Mouse (Mus musculus): ENCODE measurements around the gene Aadacl2. TPM values are rescaled to one million over a fixed set of nuclear protein-coding genes. Genes with fewer than 3 reads are reported as not detected.

Gene Aadacl2
- not detected in 2 replicates for polyA plus RNA-seq (2012; rRNA removed)

- DNase-seq (ENCODE audit: low spot score): no peak
Measured at GRCm38 (mm10) chr3:60006443-60006842, at the start of gene Aadacl2. Gene Aadacl2 (plus strand): TSS chr3:60006743.

GRCm38 (mm10) chr3:59970891-59971290 is 35.7 kb upstream of the Aadacl2 start:
- DNase-seq (ENCODE audit: low spot score): no peak

- DNase-seq (ENCODE audit: low spot score): no peak
Measured at GRCm38 (mm10) chr3:59974591-59974990, 32.0 kb upstream of the Aadacl2 start.

GRCm38 (mm10) chr3:60003622-60004021 is 2.9 kb upstream of the Aadacl2 start:
- DNase-seq (ENCODE audit: low spot score): no peak

- DNase-seq (ENCODE audit: low spot score): no peak
Measured at GRCm38 (mm10) chr3:60025417-60025816, 18.9 kb downstream of the Aadacl2 start, which contains the start of gene Aadac. Gene Aadac (plus strand): TSS chr3:60025717.

- no peak for DNase-seq (ENCODE audit: low spot score)
Measured at GRCm38 (mm10) chr3:60031511-60031910, 25.0 kb downstream of the Aadacl2 start.

- DNase-seq (ENCODE audit: low spot score): no peak
Measured at GRCm38 (mm10) chr3:60046221-60046913, 39.8 kb downstream of the Aadacl2 start.

- no peak for DNase-seq (ENCODE audit: low spot score)
Measured at GRCm38 (mm10) chr3:60053231-60053927, 46.8 kb downstream of the Aadacl2 start.

- DNase-seq (ENCODE audit: low spot score): no peak
Measured at GRCm38 (mm10) chr3:60053931-60054330, 47.4 kb downstream of the Aadacl2 start.

- no peak for DNase-seq (ENCODE audit: low spot score)
Measured at GRCm38 (mm10) chr3:60056451-60056850, 49.9 kb downstream of the Aadacl2 start.

- DNase-seq (ENCODE audit: low spot score): no peak
Measured at GRCm38 (mm10) chr3:60057070-60057808, 50.7 kb downstream of the Aadacl2 start.

GRCm38 (mm10) chr3:60057809-60058082 is 51.2 kb downstream of the Aadacl2 start:
- no peak for DNase-seq (ENCODE audit: low spot score)

Other genes starting within 250 kb of the Aadacl2 start
- not detected in 2 replicates for gene Gm8298, start 145.7 kb upstream of the Aadacl2 start, polyA plus RNA-seq (2012; rRNA removed)
- not detected in 2 replicates for gene C130079G13Rik, start 81.5 kb upstream of the Aadacl2 start, polyA plus RNA-seq (2012; rRNA removed)
- gene Aadac, start 19.0 kb downstream of the Aadacl2 start, polyA plus RNA-seq (2012; rRNA removed): not detected in 2 replicates
- 0.53 and 0.67 TPM in 2 replicates for gene Sucnr1, start 75.1 kb downstream of the Aadacl2 start, polyA plus RNA-seq (2012; rRNA removed)